Mouse (Mus musculus): ENCODE measurements around the gene N4bp1. TPM values are rescaled to one million over a fixed set of nuclear protein-coding genes. Genes with fewer than 3 reads are reported as not detected.

The N4bp1 gene
- polyA plus RNA-seq, 1 experiment from 2014 or later, result 12.7 TPM

DNA sequence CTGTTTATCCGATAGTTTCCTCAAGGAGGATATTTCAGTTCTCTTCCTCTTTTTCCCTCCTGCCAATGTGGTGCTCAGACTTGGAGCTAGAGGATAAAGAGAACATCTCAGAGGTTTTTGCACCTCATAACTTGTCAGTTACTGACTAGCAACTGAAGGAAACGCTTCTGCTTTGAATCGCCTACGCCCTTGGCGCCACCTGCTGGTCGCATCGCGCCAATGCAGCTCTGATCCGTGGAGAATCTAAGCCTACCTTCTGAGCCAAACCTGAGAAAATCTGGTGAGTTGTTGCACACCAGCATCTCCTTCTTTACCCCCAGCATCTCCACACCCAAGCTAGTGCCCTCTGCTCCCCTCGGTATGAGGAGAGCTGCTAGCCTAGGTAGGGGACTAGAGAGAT lies 18.0 kb upstream of the N4bp1 start:
- ATAC-seq (ENCODE audit: low read depth), result no peak

DNA sequence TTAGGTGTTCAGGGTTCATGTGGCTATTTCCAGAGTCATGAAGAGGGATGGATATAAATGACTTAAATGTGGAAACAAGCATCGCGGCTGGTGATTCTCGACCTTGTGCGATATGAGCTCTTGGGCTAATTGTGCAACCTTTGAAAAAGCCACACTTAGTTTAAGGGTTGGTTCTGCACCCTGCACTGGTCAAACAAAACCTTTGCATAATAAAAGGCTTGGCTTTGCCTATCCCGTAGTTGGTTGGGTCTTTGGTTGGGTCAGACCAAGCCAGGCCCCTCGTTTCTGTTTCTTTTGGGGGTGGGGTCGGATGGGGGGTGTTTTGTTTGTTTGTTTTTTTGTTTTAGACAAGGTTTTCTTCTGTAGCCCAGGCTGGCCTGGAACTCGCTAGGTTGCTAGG lies 17.6 kb upstream of the N4bp1 start:
- Histone ChIP-seq H3K9ac (replicated peaks; ENCODE audit: low read depth, low read length) (no peak overlapping the region), H3K27me3 (ENCODE audit: control insufficient read depth, insufficient read depth, low read length) (no peaks in the 10 kb centered on the region), H3K4me1 (ENCODE audit: control insufficient read depth, insufficient read depth, low read length) (no peaks in the 10 kb centered on the region), H3K27ac (ENCODE audit: low read depth, low read length) (no peak overlapping the region), H3K9me3 (ENCODE audit: control insufficient read depth, low read length) (no peaks in the 10 kb centered on the region), H3K4me2 (ENCODE audit: low read depth, low read length) (no peak overlapping the region), H3K4me3 (ENCODE audit: low read depth, low read length) (no peak overlapping the region), H3K36me3 (ENCODE audit: control insufficient read depth, insufficient read depth, low read length) (no peaks in the 10 kb centered on the region)
- 74% methylated on average over 8 of the region's 8 CpGs for WGBS
- no peak for ATAC-seq (ENCODE audit: low read depth)

More for the DNA sequence above, 18.0 kb upstream of the N4bp1 start:
- Histone ChIP-seq H3K27me3 (ENCODE audit: control insufficient read depth, insufficient read depth, low read length) (no peaks in the 10 kb centered on the region), H3K9me3 (ENCODE audit: control insufficient read depth, low read length) (no peaks in the 10 kb centered on the region), H3K4me3 (ENCODE audit: low read depth, low read length) (no peak overlapping the region), H3K36me3 (ENCODE audit: control insufficient read depth, insufficient read depth, low read length) (no peaks in the 10 kb centered on the region), H3K9ac (replicated peaks; ENCODE audit: low read depth, low read length) (no peak overlapping the region), H3K4me2 (ENCODE audit: low read depth, low read length) (no peak overlapping the region), H3K27ac (ENCODE audit: low read depth, low read length) (no peak overlapping the region), H3K4me1 (ENCODE audit: control insufficient read depth, insufficient read depth, low read length) (no peaks in the 10 kb centered on the region)
- WGBS, result 6% methylated on average over 10 of the region's 10 CpGs

DNA sequence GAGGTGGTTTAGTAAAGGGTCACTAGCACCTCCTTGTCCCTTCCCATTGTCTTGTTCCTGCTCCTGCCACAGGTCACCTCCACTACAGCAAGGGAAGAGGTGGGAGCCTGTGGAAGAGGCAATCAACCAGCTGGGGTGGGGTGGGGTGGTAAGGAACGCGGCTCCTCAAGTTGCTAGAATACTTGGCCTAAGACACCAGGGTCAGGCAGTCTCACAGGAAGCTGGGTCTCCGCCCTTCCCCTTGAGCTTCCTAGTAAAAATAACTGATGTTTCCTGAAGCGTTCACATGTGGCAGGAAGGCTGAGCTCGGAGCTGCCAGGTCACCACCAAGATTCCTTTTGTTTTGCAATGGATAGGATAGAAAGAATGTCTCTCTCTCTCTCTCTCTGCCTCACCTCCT lies 16.9 kb upstream of the N4bp1 start:
- no peaks in the 10 kb centered on the region for H3K36me3 ChIP-seq (ENCODE audit: control insufficient read depth, insufficient read depth, low read length)
- no peaks in the 10 kb centered on the region for H3K27me3 ChIP-seq (ENCODE audit: control insufficient read depth, insufficient read depth, low read length)
- no peak overlapping the region for H3K27ac ChIP-seq (ENCODE audit: low read depth, low read length)
- no peak overlapping the region for H3K9ac ChIP-seq (replicated peaks; ENCODE audit: low read depth, low read length)
- no peak for ATAC-seq (ENCODE audit: low read depth)
- 75% methylated on average over 5 of the region's 5 CpGs for WGBS
- H3K4me1 ChIP-seq (ENCODE audit: control insufficient read depth, insufficient read depth, low read length), result no peaks in the 10 kb centered on the region
- no peaks in the 10 kb centered on the region for H3K9me3 ChIP-seq (ENCODE audit: control insufficient read depth, low read length)
- no peak overlapping the region for H3K4me2 ChIP-seq (ENCODE audit: low read depth, low read length)
- no peak overlapping the region for H3K4me3 ChIP-seq (ENCODE audit: low read depth, low read length)

DNA sequence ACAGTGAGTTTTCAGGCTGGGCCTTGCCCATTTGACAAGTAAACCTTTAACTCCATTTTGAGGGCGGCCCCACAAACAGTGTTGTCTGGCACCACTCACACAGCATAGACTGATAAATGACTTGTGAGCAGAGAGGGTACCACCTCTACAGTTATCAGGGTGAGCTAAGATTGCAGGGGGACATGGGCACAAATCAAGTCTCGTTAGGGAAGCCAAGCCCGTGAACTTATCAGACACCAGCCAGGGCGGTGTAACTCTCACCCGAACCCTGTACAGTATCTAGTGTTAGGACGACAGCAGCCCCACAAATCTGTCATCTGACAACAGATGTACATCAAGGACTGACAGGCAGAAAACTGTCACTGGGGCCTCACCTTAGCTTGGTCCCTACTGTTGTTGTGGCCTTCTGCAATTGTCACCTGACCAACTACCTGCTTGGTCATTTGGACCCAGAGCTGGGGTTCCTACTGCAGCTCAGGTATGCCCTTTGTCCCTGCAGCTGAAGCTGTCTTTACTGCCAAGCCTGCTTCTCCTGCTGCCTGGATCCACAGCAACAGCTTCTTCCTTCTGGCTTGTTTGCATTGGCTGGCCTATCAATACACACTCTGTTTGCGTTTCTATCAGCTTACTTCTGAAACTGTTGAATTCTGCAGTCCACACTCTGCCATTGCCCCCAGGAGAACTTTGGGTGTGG lies 12.8 kb upstream of the N4bp1 start:
- no peak overlapping the region; the same call in 1 of the 2 replicates for H3K27ac ChIP-seq (ENCODE audit: low read depth, low read length)
- no peaks in the 10 kb centered on the region for H3K4me1 ChIP-seq (ENCODE audit: control insufficient read depth, insufficient read depth, low read length)
- H3K27me3 ChIP-seq (ENCODE audit: control insufficient read depth, insufficient read depth, low read length), result no peaks in the 10 kb centered on the region
- no peak for ATAC-seq (ENCODE audit: low read depth)
- no peak overlapping the region for H3K9ac ChIP-seq (replicated peaks; ENCODE audit: low read depth, low read length)
- no peak overlapping the region for H3K4me3 ChIP-seq (ENCODE audit: low read depth, low read length)
- 82% methylated on average over 7 of the region's 7 CpGs for WGBS
- no peak overlapping the region for H3K4me2 ChIP-seq (ENCODE audit: low read depth, low read length)
- H3K9me3 ChIP-seq (ENCODE audit: control insufficient read depth, low read length), result no peaks in the 10 kb centered on the region
- no peaks in the 10 kb centered on the region for H3K36me3 ChIP-seq (ENCODE audit: control insufficient read depth, insufficient read depth, low read length)

DNA sequence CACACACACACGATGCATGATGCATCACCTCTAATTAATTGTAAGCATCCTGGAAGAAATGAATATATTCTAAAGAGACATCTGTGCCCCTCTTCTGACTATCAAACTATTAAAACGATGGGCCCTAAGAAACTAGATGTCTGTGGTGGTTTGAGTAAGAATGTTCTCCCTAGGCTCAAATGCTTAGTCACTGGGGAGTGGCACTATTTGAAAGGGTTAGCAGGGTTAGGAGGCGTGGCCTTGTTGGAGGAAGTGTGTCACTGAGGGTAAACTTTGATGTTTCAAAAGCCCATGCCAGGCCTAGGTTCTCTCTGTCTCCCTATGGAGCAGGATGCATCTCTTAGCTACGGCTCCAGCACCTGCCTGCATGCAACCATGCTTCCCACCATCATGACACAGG lies 10.3 kb upstream of the N4bp1 start:
- Histone ChIP-seq H3K4me2 (ENCODE audit: low read depth, low read length) (no peak overlapping the region), H3K4me3 (ENCODE audit: low read depth, low read length) (no peak overlapping the region), H3K9me3 (ENCODE audit: control insufficient read depth, low read length) (no peaks in the 10 kb centered on the region), H3K36me3 (ENCODE audit: control insufficient read depth, insufficient read depth, low read length) (no peaks in the 10 kb centered on the region), H3K27me3 (ENCODE audit: control insufficient read depth, insufficient read depth, low read length) (no peaks in the 10 kb centered on the region), H3K4me1 (ENCODE audit: control insufficient read depth, insufficient read depth, low read length) (no peaks in the 10 kb centered on the region), H3K27ac (ENCODE audit: low read depth, low read length) (no peak overlapping the region), H3K9ac (replicated peaks; ENCODE audit: low read depth, low read length) (no peak overlapping the region)
- 93% methylated on average over 4 of the region's 4 CpGs for WGBS
- no peak for ATAC-seq (ENCODE audit: low read depth)

DNA sequence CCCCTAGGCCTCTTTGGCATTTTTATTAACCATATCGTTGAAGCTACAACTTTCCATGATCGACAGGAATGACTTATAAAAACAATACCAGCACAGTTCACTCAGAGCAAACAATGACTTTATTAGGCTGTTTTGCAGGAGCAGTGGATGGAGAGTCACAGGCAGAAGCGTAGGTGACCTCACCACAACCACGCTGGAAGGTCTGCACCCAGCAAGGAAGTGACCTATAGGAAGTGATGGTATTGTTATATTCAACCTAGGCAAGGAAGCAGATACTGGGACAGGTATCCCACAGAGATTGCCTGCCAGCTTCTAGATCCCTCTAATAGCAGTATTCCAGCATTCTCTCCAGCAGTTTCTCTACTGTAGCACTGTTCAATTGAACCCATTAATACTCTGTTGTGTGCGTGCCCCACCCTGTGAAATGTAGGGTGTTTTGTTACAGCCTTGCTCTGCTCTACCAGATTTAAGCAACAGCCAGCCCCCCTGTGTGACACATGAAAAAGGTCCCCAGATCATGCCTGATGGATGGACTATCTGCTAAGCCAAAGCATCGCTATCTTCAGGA lies 9.2 kb upstream of the N4bp1 start:
- H3K27me3 ChIP-seq (ENCODE audit: control insufficient read depth, insufficient read depth, low read length), result no peaks in the 10 kb centered on the region
- no peaks in the 10 kb centered on the region for H3K9me3 ChIP-seq (ENCODE audit: control insufficient read depth, low read length)
- H3K27ac ChIP-seq (ENCODE audit: low read depth, low read length), result no peak overlapping the region
- H3K4me3 ChIP-seq (ENCODE audit: low read depth, low read length), result no peak overlapping the region
- H3K36me3 ChIP-seq (ENCODE audit: control insufficient read depth, insufficient read depth, low read length), result no peaks in the 10 kb centered on the region
- WGBS, result 76% methylated on average over 6 of the region's 6 CpGs
- H3K9ac ChIP-seq (replicated peaks; ENCODE audit: low read depth, low read length), result no peak overlapping the region
- no peak overlapping the region for H3K4me2 ChIP-seq (ENCODE audit: low read depth, low read length)
- no peak for ATAC-seq (ENCODE audit: low read depth)
- no peaks in the 10 kb centered on the region for H3K4me1 ChIP-seq (ENCODE audit: control insufficient read depth, insufficient read depth, low read length)

DNA sequence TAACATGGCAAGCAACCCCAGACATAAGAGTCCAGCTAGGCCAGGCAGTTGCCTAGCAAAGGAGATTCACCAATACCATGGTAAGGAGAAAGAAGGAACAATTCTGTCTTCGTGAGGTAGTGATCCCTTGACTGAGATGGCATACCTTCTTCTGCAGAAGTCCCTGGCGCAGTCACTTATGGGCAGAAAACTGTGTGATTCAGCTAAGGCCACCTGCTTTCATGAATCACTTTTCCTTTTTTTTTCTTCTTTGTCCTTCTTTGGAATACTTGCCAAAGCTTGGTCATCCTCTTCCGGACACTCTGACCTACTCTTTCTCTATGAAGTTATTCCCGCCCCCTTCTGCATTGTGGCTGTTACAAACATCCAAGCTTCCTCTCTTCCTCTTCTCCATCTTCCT lies 8.5 kb upstream of the N4bp1 start:
- no peak for ATAC-seq (ENCODE audit: low read depth)
- Histone ChIP-seq H3K27ac (ENCODE audit: low read depth, low read length) (no peak overlapping the region), H3K27me3 (ENCODE audit: control insufficient read depth, insufficient read depth, low read length) (no peaks in the 10 kb centered on the region), H3K36me3 (ENCODE audit: control insufficient read depth, insufficient read depth, low read length) (no peaks in the 10 kb centered on the region), H3K9me3 (ENCODE audit: control insufficient read depth, low read length) (no peaks in the 10 kb centered on the region), H3K4me2 (ENCODE audit: low read depth, low read length) (no peak overlapping the region), H3K9ac (replicated peaks; ENCODE audit: low read depth, low read length) (no peak overlapping the region), H3K4me3 (ENCODE audit: low read depth, low read length) (no peak overlapping the region), H3K4me1 (ENCODE audit: control insufficient read depth, insufficient read depth, low read length) (no peaks in the 10 kb centered on the region)
- 89% methylated on average over 4 of the region's 4 CpGs for WGBS

DNA sequence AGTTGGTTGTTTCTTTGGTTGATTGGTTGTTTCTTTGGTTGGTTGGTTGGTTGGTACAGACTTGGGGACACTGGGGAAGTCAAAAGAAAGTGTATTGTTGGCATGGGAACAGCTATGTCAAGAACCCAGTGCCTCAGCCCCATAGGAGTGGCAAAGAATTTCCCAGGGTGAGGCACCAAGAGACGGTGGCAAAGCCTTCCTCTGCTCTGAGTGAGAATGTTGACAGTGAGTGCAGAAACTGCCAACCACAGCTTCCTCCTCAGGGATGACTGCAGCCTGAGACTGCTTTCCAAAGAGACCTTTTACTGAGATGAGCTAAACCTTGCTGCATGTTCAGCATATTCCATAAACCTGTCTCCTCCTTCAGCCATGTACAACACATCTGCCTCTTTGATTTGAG lies 6.5 kb upstream of the N4bp1 start:
- Histone ChIP-seq H3K36me3 (ENCODE audit: control insufficient read depth, insufficient read depth, low read length) (no peaks in the 10 kb centered on the region), H3K9ac (replicated peaks; ENCODE audit: low read depth, low read length) (no peak overlapping the region), H3K27ac (ENCODE audit: low read depth, low read length) (no peak overlapping the region), H3K27me3 (ENCODE audit: control insufficient read depth, insufficient read depth, low read length) (no peaks in the 10 kb centered on the region), H3K4me2 (ENCODE audit: low read depth, low read length) (no peak overlapping the region), H3K9me3 (ENCODE audit: control insufficient read depth, low read length) (no peaks in the 10 kb centered on the region), H3K4me1 (ENCODE audit: control insufficient read depth, insufficient read depth, low read length) (no peaks in the 10 kb centered on the region), H3K4me3 (ENCODE audit: low read depth, low read length) (no peak overlapping the region)
- 87% methylated on average over 1 of the region's 1 CpGs for WGBS
- no peak for ATAC-seq (ENCODE audit: low read depth)

DNA sequence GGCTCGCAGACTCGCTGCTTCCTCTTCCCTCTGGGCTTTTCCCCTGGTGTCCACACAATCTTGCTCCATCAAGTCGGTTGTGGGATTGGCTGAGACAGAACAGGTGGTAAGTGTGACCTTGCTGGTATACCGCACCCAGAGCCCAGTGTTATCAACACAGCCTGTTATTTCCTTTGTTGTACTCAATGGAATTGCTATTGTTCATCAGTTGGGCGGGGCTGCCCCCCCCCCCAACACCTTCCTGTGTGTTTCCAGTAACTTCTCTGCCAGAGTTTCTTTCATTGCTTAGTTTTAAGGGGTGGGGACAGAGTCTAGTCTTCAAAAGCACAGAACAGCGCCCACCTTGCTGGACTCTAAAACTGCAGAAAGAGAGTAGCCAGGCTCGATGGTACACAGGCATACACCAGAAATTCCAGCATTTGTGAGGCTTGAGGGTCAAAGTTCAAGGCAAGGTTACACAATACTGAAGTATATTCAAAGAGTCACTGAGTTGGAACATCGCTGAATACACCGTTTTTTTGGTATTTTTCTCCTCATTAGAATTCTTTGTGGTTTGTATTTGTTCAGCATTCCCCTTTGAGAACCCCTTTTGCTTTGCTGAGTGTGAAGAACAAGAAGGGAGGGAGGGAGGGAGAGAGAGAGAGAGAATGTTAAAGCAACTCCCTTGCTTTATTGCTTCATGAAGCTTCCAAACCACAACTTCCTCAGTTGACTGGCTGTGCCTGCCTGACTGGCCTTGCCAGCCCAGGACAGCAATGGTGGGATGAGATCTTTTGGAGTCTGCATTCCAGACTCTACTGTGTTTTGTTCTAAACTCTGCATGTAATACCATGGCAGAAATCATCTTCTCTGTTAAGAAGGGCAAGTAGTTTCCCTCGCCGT lies 3.2 kb upstream of the N4bp1 start:
- no peak overlapping the region for H3K27ac ChIP-seq (ENCODE audit: low read depth, low read length)
- peaks cover 8% of the 10 kb centered on the region for H3K4me1 ChIP-seq (ENCODE audit: control insufficient read depth, insufficient read depth, low read length)
- 71% methylated on average over 11 of the region's 11 CpGs for WGBS
- no peak overlapping the region for H3K4me3 ChIP-seq (ENCODE audit: low read depth, low read length)
- ATAC-seq (ENCODE audit: low read depth), result no peak
- no peaks in the 10 kb centered on the region for H3K27me3 ChIP-seq (ENCODE audit: control insufficient read depth, insufficient read depth, low read length)
- H3K4me2 ChIP-seq (ENCODE audit: low read depth, low read length), result no peak overlapping the region
- no peaks in the 10 kb centered on the region for H3K36me3 ChIP-seq (ENCODE audit: control insufficient read depth, insufficient read depth, low read length)
- H3K9ac ChIP-seq (replicated peaks; ENCODE audit: low read depth, low read length), result no peak overlapping the region
- H3K9me3 ChIP-seq (ENCODE audit: control insufficient read depth, low read length), result no peaks in the 10 kb centered on the region

Measured in neural tube, embryonic 14.5 days (tissue).